12 mouse cellular contexts compared by ENCODE assay signal in the genomic region with DNA sequence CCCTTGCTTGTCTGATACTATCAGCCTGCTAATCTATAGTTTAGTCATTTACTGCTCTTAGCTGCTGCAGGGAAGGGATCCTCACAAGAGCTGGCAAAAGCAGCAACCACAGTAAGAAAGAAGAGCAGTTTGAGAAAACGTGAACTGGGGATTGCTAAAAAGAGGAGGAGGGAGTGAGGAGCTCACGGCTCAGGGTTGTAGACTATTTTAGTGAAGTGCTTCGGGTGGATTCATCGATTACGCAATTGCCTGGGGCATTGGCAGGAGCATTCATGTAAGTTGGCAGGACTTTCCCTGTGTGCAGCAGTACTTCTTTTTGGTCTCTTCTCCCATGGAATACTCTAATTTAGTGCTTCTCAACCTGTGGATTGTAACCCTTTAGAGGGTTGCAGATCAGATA.
DNase-seq lines count a peak whose midpoint lies in the region; TF ChIP-seq lines count a peak whose summit lies in the region.
"Had no signal": no experiment of that assay in that cellular context is flagged by ENCODE, and none has a peak within 500 bp of the region (broad histone marks: within the 10 kb centered on the region; RNA-seq: fewer than 3 reads in every experiment).

No protein-coding gene starts in this region.

- no peaks in the 10 kb centered on the region for H3K27me3 ChIP-seq in C2C12 (ENCODE audit: control insufficient read depth, insufficient read depth, insufficient read length)
- H3K27me3 ChIP-seq: heart, embryonic 13.5 days; neural tube, embryonic 13.5 days had no signal

- no peak overlapping the region for H3K4me3 ChIP-seq in C2C12 (ENCODE audit: insufficient read depth, poor library complexity, severe bottlenecking)
- H3K4me3 ChIP-seq: heart, embryonic 13.5 days; hindbrain, embryonic 10.5 days; neural tube, embryonic 13.5 days had no signal

- H3ac ChIP-seq in C2C12 (ENCODE audit: control insufficient read depth, insufficient read length, low read depth) = no peak overlapping the region

- H3K36me3 ChIP-seq in C2C12 (ENCODE audit: control insufficient read depth, insufficient read depth) = no peaks in the 10 kb centered on the region
- H3K36me3 ChIP-seq: heart, embryonic 13.5 days; hindbrain, embryonic 10.5 days; neural tube, embryonic 13.5 days had no signal

- TF ChIP-seq CTCF in C2C12 (IDR thresholded peaks at IDR 0.05; ENCODE audit: control insufficient read depth, insufficient read depth, insufficient read length) = no peak

- no peaks in the 10 kb centered on the region for H3K79me2 ChIP-seq in C2C12 (ENCODE audit: control insufficient read depth, insufficient read depth)

- peak; percentile 6 to 44 for DNase-seq in heart, adult 9 months (ENCODE audit: low spot score in 2 of 2)
- no peak for DNase-seq in heart, postnatal 10 days
- peak; percentile 46 for DNase-seq in adrenal gland, postnatal 10 days
- peak; percentile 62 for DNase-seq in lung, postnatal 36 days
- no peak for DNase-seq in kidney, postnatal 4 days
- no peak for DNase-seq in B cell, adult 2 months
- DNase-seq: cerebellum, adult 18-20 months; liver had no signal

- H3K79me3 ChIP-seq in C2C12 (ENCODE audit: low read depth) = no peaks in the 10 kb centered on the region

- intact Hi-C loops in heart, postnatal 10 days (cut with DNase I) = no loop called here

TF ChIP-seq in C2C12, 6 proteins besides CTCF, POLR2A, EP300 and RAD21:
- TF ChIP-seq MAX (IDR thresholded peaks at IDR 0.05) (no peak), CEBPB (IDR thresholded peaks at IDR 0.05; ENCODE audit: low read depth) (peak; percentile 65)

Comparison
In these comparisons a context has a peak if more than half of its experiments do, and no peak if none do; other contexts are left out.
1. DNase-seq: peak in heart, adult 9 months (2 of 2), adrenal gland, postnatal 10 days (single experiment) and lung, postnatal 36 days (single experiment); none in heart, postnatal 10 days (0 of 2), kidney, postnatal 4 days (0 of 2) and B cell, adult 2 months (0 of 2).